Mouse (Mus musculus) small intestine, adult 2 months (tissue): ENCODE results near the gene Arhgef1. TPM values are rescaled to one million over a fixed set of nuclear protein-coding genes. Genes with fewer than 3 reads are reported as not detected.

Experiments used
- H3K27ac ChIP-seq: fragments of 200-500 bp; 2 replicates; pipeline ENCODE4 v1.5.1; 2012; ENCODE audit warnings: low read depth, low read length, control low read depth, inconsistent platforms; ENCODE audit not compliant: insufficient read depth
- H3K27me3 ChIP-seq: fragments of 200-500 bp; 2 replicates; pipeline ENCODE4 v1.6.1; 2012; ENCODE audit warnings: mild to moderate bottlenecking, moderate library complexity, low read length, inconsistent platforms; ENCODE audit not compliant: control insufficient read depth, insufficient read depth
- H3K36me3 ChIP-seq: fragments of 200-500 bp; 2 replicates; pipeline ENCODE4 v1.6.1; 2012; ENCODE audit warnings: mild to moderate bottlenecking, low read length, control low read depth, inconsistent platforms; ENCODE audit not compliant: control insufficient read depth, insufficient read depth
- H3K4me1 ChIP-seq: fragments of 200-500 bp; 2 replicates; pipeline ENCODE4 v1.6.1; 2012; ENCODE audit warnings: low read length, inconsistent platforms, mixed read lengths; ENCODE audit not compliant: control insufficient read depth, insufficient read depth, insufficient read length
- H3K4me3 ChIP-seq: fragments of 200-500 bp; 2 replicates; pipeline ENCODE4 v1.5.1; 2012; ENCODE audit warnings: low read depth, mild to moderate bottlenecking, control low read depth, inconsistent platforms, low read length, moderate library complexity
- CTCF ChIP-seq: fragments of 200-500 bp; IDR thresholded peaks from 2 replicates; pipeline ENCODE4 v1.5.1; 2012; ENCODE audit warnings: low read depth, mild to moderate bottlenecking, control low read depth, inconsistent platforms, low read length, moderate library complexity, mixed read lengths; ENCODE audit not compliant: insufficient replicate concordance, insufficient read length; ENCODE audit errors: extremely low read depth
- POLR2A ChIP-seq: fragments of 200-500 bp; IDR thresholded peaks from 2 replicates; pipeline ENCODE4 v1.6.1; 2012; ENCODE audit warnings: low read depth, mild to moderate bottlenecking, control low read depth, inconsistent platforms, low read length, moderate library complexity
- WGBS: fragments of 180-500 bp; shearing (Covaris S2); methylation state at CpG from one replicate; pipeline ENCODE4 v1.1.7; 2018; 5-methylcytosine and 5-hydroxymethylcytosine counted together
- polyA plus RNA-seq: library from polyadenylated mRNA; depleted of rRNA; stranded (reverse); fragments of >200 nt; gene quantifications from 2 replicates; pipeline ENCODE4 v1.2.3, GENCODE M21; 2012

The Arhgef1 gene
- polyA plus RNA-seq, 1 experiment: 209 TPM

- peak overlapping the region; percentile 56 for H3K4me3 ChIP-seq
- peaks cover 6% of the 10 kb centered on the region for H3K4me1 ChIP-seq
- TF ChIP-seq CTCF (no peak), POLR2A (no peak)
- WGBS: 14% methylated on average over 30 of the region's 33 CpGs
- no peak overlapping the region for H3K27ac ChIP-seq
- peaks cover 39% of the 10 kb centered on the region for H3K27me3 ChIP-seq
- no peaks in the 10 kb centered on the region for H3K36me3 ChIP-seq
Measured at GRCm38 (mm10) chr7:24955226-24955625, 52.5 kb downstream of the Arhgef1 start.

GRCm38 (mm10) chr7:24964288-24964687 lies 61.6 kb downstream of the Arhgef1 start:
- no peak overlapping the region for H3K4me3 ChIP-seq
- 62% methylated on average over 2 of the region's 2 CpGs for WGBS
- no peak for TF ChIP-seq POLR2A
- no peak for TF ChIP-seq CTCF
- no peaks in the 10 kb centered on the region for H3K4me1 ChIP-seq
- H3K27ac ChIP-seq: no peak overlapping the region
- H3K27me3 ChIP-seq: no peaks in the 10 kb centered on the region
- H3K36me3 ChIP-seq: no peaks in the 10 kb centered on the region

DNA sequence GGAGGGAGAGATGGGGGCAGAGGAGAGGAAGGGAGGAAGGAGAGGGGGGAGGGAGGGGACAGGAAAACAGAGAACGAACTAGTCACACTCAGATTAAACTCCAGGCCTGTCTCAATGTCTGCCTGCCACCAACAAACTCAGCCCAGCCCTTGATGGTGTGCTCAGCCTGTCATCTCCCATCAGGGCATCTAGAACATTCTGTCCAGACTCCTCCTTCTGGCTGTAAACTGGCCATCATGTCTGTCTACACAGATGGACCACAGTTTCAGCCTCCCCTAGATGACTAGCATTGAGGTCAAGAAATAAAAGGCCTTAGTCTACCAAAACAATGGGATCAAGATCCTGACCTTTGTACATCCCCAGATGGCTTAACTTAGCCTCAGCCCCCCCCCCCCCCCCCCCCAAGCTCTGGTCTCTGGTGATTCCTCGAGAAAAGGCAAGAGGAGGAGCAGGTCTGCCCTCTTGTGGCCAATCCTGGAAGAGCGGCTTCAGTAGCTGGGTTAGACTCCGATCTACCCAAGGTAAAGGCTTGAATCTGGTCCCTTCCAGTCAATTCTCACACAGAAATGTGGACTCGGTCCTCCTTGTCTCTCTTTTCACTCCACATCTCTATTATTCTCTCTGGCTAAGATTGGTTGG lies 62.3 kb downstream of the Arhgef1 start:
- no peaks in the 10 kb centered on the region for H3K27me3 ChIP-seq
- H3K4me1 ChIP-seq: no peaks in the 10 kb centered on the region
- peaks cover 4% of the 10 kb centered on the region for H3K36me3 ChIP-seq
- peak; percentile 67; the same call in 1 of the 2 replicates for TF ChIP-seq CTCF
- TF ChIP-seq POLR2A: no peak
- H3K27ac ChIP-seq: no peak overlapping the region
- no peak overlapping the region for H3K4me3 ChIP-seq
- 11% methylated on average over 5 of the region's 5 CpGs for WGBS

DNA sequence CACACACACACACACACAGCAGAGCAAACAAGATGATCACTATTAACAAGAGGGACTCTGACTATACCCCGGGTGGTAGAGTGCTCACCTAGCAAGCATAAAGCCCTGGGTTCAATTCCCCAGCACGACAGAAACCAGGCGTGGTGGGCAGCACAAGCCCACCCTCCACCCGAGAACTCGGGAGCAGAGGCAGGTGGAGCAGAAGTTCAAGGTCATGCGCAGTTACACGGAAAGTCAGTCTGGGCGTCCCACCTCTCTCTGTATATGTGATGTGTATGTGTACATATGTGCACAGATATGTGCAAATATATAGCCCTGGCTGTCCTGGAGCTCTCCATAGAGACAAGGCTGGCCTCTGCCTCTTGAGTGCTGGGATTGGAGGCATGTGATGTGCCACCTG lies 65.3 kb downstream of the Arhgef1 start:
- Histone ChIP-seq H3K27me3 (no peaks in the 10 kb centered on the region), H3K4me1 (0 out of 2 replicates have a peak, but pooled peaks cover 2% of the 10 kb centered on the region), H3K27ac (no peak overlapping the region), H3K36me3 (peaks cover 9% of the 10 kb centered on the region), H3K4me3 (no peak overlapping the region)
- TF ChIP-seq POLR2A (no peak), CTCF (no peak)
- 71% methylated on average over 8 of the region's 8 CpGs for WGBS

DNA sequence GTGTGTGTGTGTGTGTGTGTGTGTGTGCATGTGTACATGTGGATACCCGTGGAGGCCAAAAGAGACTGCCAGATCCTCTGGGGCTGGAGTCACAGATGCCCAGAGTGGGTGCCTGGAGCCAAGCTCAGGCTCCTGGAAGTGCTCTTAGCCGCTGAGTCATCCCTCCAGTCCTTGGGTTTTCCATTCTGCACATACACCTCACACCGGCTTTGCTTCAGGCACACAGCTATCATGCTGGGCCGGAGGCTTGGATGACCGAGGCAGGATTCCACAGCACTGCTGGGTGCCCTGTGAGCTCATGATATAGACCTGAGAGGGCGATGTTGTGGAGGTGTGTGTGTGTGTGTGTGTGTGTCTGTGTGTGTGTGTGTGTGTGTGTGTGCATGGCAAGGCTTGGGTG lies 65.8 kb downstream of the Arhgef1 start:
- no peak overlapping the region for H3K4me3 ChIP-seq
- TF ChIP-seq POLR2A (no peak), CTCF (no peak)
- peaks cover 9% of the 10 kb centered on the region for H3K36me3 ChIP-seq
- no peak overlapping the region for H3K27ac ChIP-seq
- WGBS: 78% methylated on average over 6 of the region's 6 CpGs
- 0 out of 2 replicates have a peak, but pooled peaks cover 2% of the 10 kb centered on the region for H3K4me1 ChIP-seq
- no peaks in the 10 kb centered on the region for H3K27me3 ChIP-seq

GRCm38 (mm10) chr7:24969805-24970204 lies 67.1 kb downstream of the Arhgef1 start:
- H3K27me3 ChIP-seq: no peaks in the 10 kb centered on the region
- peaks cover 9% of the 10 kb centered on the region for H3K36me3 ChIP-seq
- H3K4me1 ChIP-seq: 0 out of 2 replicates have a peak, but pooled peaks cover 2% of the 10 kb centered on the region
- WGBS: 95% methylated on average over 12 of the region's 12 CpGs
- no peak for TF ChIP-seq POLR2A
- no peak for TF ChIP-seq CTCF
- H3K4me3 ChIP-seq: no peak overlapping the region
- H3K27ac ChIP-seq: no peak overlapping the region

GRCm38 (mm10) chr7:24970341-24970740 lies 67.6 kb downstream of the Arhgef1 start:
- TF ChIP-seq POLR2A: no peak
- TF ChIP-seq CTCF: no peak
- H3K27me3 ChIP-seq: no peaks in the 10 kb centered on the region
- no peak overlapping the region for H3K27ac ChIP-seq
- WGBS: 96% methylated on average over 3 of the region's 3 CpGs
- H3K4me3 ChIP-seq: no peak overlapping the region
- H3K36me3 ChIP-seq: peaks cover 9% of the 10 kb centered on the region
- H3K4me1 ChIP-seq: 0 out of 2 replicates have a peak, but pooled peaks cover 2% of the 10 kb centered on the region
